Mouse (Mus musculus): Measurements from ENCODE around the gene Rnf2. TPM values are rescaled to one million over a fixed set of nuclear protein-coding genes. Genes with fewer than 3 reads are reported as not detected.
A peak's percentile ranks its signal among the peaks of the same experiment; 100 is the strongest.

The Rnf2 gene
- total and polyA plus RNA-seq, 3 experiments, result 53.4 to 134 (median 53.7) TPM

DNA sequence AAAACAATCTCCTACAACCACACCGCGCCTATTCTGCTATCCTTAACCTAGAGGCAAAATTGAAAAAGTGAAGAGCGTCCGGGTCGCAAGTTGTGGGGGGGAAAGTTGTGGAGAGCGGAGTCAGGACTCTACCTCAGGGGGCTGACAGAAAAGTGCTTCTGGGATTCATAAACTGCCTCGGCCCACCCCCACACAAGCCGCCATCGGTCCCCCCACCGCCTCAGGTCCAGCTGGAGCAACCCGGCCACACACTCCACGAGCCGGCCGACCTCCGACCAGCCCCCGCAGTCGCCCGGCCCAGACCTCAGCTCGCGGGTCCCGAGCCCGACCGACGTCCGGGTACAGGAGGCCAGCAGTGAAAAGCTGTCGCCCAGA, 72.9 kb downstream of the Rnf2 start:
- in situ Hi-C loops (cut with MboI; ENCODE audit: low pct_ligation_motif_present, low pct_unique_long_range_greater_than_20kb, low sequenced_read_pairs) (no loop called here), dilution Hi-C loops (cut with MboI; ENCODE audit: extremely low pct_ligation_motif_present, extremely low pct_unique_long_range_greater_than_20kb, low sequenced_read_pairs) (no loop called here)
- no peaks in the 10 kb centered on the region for H3K27me3 ChIP-seq (replicated peaks)
- peak overlapping the region; percentile 94; the same call in 1 of the 2 replicates for H3K4me2 ChIP-seq (ENCODE audit: insufficient read depth, low read depth, poor library complexity, severe bottlenecking)
- peaks cover 37% of the 10 kb centered on the region for H3K79me2 ChIP-seq (replicated peaks; ENCODE audit: control insufficient read depth, extremely low read depth, insufficient read depth, poor library complexity, severe bottlenecking)
- TF ChIP-seq ZNF384 (IDR thresholded peaks at IDR 0.05; ENCODE audit: low read depth, low read length) (no peak), UBTF (IDR thresholded peaks at IDR 0.05; ENCODE audit: low read depth, low read length) (peak; percentile 64), MAX (IDR thresholded peaks at IDR 0.05; ENCODE audit: low read length) (peak; percentile 57; the same call in 1 of the 2 replicates), NELFE (IDR thresholded peaks at IDR 0.05; ENCODE audit: low read depth, low read length) (no peak)
- H3K27ac ChIP-seq (ENCODE audit: insufficient read depth, low read depth), result peak overlapping the region; percentile 58; the same call in 1 of the 2 replicates
- peak overlapping the region; percentile 63 for H3K9ac ChIP-seq (ENCODE audit: insufficient read depth, low read depth)
- H3K4me1 ChIP-seq (ENCODE audit: control insufficient read depth in 1 of 2, insufficient read depth in 2 of 2), result peaks cover 0 to 27% of the 10 kb centered on the region in 2 experiments; a peak in 3 of 4 replicates
- peak overlapping the region; percentile 81 to 91 (median 88) for H3K4me3 ChIP-seq (replicated peaks in 1 of 3; ENCODE audit: low read depth in 2 of 3, low read length in 2 of 3, poor library complexity in 1 of 3)
- no peaks in the 10 kb centered on the region for H3K9me3 ChIP-seq (replicated peaks; ENCODE audit: low read length)
- peaks cover 0 to 5% of the 10 kb centered on the region in 2 experiments for H3K36me3 ChIP-seq (replicated peaks in 1 of 2; ENCODE audit: control insufficient read depth in 1 of 2, insufficient read depth in 1 of 2, low read length in 1 of 2)
- DNase-seq (ENCODE audit: extremely low read depth), result peak; percentile 35

DNA sequence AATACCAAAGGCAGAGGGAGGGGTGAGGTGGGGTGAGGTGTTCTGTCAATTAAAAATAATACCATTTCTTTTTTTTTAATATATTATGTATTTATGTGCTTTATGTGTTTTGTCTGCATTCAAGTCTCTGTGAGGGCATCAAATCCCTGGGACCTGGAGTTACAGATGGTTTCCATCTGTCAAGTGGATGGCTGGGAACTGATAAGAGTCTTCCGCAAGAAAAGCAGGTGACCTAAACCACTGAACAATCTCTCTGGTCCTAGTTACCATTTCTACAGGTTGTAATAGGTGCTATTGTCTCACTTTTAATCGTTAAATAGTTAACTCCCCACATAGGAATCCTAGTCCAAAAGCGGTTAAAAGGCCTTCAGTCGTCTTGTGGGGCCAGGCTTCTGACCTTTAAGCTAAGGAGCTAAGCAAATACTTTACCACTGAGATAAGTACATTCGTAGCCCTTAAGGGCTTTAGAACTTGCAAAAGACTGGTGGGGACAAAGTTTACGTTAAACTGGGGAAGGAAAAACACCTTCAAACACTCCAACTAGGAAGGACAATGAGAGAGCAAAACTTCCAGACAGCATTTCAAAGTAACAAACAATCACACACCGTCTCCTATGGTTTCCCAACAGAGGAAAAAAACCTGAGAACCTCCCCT, 73.7 kb downstream of the Rnf2 start:
- DNase-seq (ENCODE audit: extremely low read depth), result no peak
- Histone ChIP-seq H3K36me3 (replicated peaks in 1 of 2; ENCODE audit: control insufficient read depth in 1 of 2, insufficient read depth in 1 of 2, low read length in 1 of 2) (peaks cover 4 to 9% of the 10 kb centered on the region in 2 experiments), H3K4me1 (ENCODE audit: control insufficient read depth in 1 of 2, insufficient read depth in 2 of 2) (peaks cover 0 to 23% of the 10 kb centered on the region in 2 experiments; a peak in 3 of 4 replicates)

DNA sequence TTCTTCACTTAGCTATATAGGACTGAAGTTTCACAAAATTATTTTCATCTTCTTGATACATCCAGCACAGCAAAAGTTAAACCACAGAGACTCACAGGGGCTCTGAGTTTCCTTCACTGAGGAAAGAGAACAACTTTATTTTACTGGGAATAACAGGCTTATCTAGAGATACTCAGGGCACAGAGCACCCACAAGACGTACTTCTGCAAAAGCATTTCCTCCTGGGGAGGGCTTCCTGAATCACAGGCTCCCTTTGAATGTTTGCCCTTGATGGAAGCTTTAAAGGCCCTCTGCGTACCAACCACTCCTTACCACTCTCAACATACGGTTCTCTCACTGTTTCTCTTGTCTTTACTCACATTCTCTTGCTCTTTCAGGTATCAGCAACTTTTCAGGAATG, 78.6 kb downstream of the Rnf2 start:
- Histone ChIP-seq H3K9me3 (replicated peaks; ENCODE audit: low read length) (no peaks in the 10 kb centered on the region), H3K4me3 (replicated peaks in 1 of 3; ENCODE audit: low read depth in 2 of 3, low read length in 2 of 3, poor library complexity in 1 of 3) (no peak overlapping the region), H3K4me2 (ENCODE audit: insufficient read depth, low read depth, poor library complexity, severe bottlenecking) (no peak overlapping the region), H3K27ac (ENCODE audit: insufficient read depth, low read depth) (no peak overlapping the region), H3K9ac (ENCODE audit: insufficient read depth, low read depth) (no peak overlapping the region), H3K79me2 (replicated peaks; ENCODE audit: control insufficient read depth, extremely low read depth, insufficient read depth, poor library complexity, severe bottlenecking) (peaks cover 13% of the 10 kb centered on the region), H3K27me3 (replicated peaks) (no peaks in the 10 kb centered on the region), H3K4me1 (ENCODE audit: control insufficient read depth in 1 of 2, insufficient read depth in 2 of 2) (peaks cover 0 to 7% of the 10 kb centered on the region in 2 experiments; a peak in 2 of 4 replicates), H3K36me3 (replicated peaks in 1 of 2; ENCODE audit: control insufficient read depth in 1 of 2, insufficient read depth in 1 of 2, low read length in 1 of 2) (peaks cover 10 to 35% of the 10 kb centered on the region in 2 experiments)
- dilution Hi-C loops (cut with MboI; ENCODE audit: extremely low pct_ligation_motif_present, extremely low pct_unique_long_range_greater_than_20kb, low sequenced_read_pairs) (no loop called here), in situ Hi-C loops (cut with MboI; ENCODE audit: low pct_ligation_motif_present, low pct_unique_long_range_greater_than_20kb, low sequenced_read_pairs) (no loop called here)
- TF ChIP-seq SIN3A (IDR thresholded peaks at IDR 0.05; ENCODE audit: low read length) (no peak), ZNF384 (IDR thresholded peaks at IDR 0.05; ENCODE audit: low read depth, low read length) (no peak), MYC (IDR thresholded peaks at IDR 0.05; ENCODE audit: low read depth, low read length) (no peak), ZMIZ1 (IDR thresholded peaks at IDR 0.05; ENCODE audit: low read depth, low read length) (no peak), GABPA (IDR thresholded peaks at IDR 0.05; ENCODE audit: insufficient replicate concordance, low read depth, low read length) (no peak), USF1 (IDR thresholded peaks at IDR 0.05; ENCODE audit: low read depth, low read length) (no peak), ETS1 (conservative IDR thresholded peaks at IDR 0.05; ENCODE audit: low read depth, low read length) (no peak), MAFK (IDR thresholded peaks at IDR 0.05; ENCODE audit: insufficient replicate concordance, low read length) (no peak), POLR2A (IDR thresholded peaks at IDR 0.05; ENCODE audit: low read depth, low read length) (no peak), USF2 (conservative IDR thresholded peaks at IDR 0.05; ENCODE audit: low read depth, low read length) (no peak), PAX5 (IDR thresholded peaks at IDR 0.05; ENCODE audit: low read length) (no peak), KAT2A (IDR thresholded peaks at IDR 0.05; ENCODE audit: insufficient replicate concordance, low read length) (no peak)
- no peak for DNase-seq (ENCODE audit: extremely low read depth)

More for the DNA sequence above, 73.7 kb downstream of the Rnf2 start:
- Histone ChIP-seq H3K27me3 (replicated peaks) (no peaks in the 10 kb centered on the region), H3K9ac (ENCODE audit: insufficient read depth, low read depth) (peak overlapping the region; percentile 63), H3K79me2 (replicated peaks; ENCODE audit: control insufficient read depth, extremely low read depth, insufficient read depth, poor library complexity, severe bottlenecking) (peaks cover 36% of the 10 kb centered on the region), H3K4me3 (replicated peaks in 1 of 3; ENCODE audit: low read depth in 2 of 3, low read length in 2 of 3, poor library complexity in 1 of 3) (peak overlapping the region; percentile 81 to 91 (median 88)), H3K4me2 (ENCODE audit: insufficient read depth, low read depth, poor library complexity, severe bottlenecking) (peak overlapping the region; percentile 94), H3K27ac (ENCODE audit: insufficient read depth, low read depth) (no peak overlapping the region), H3K9me3 (replicated peaks; ENCODE audit: low read length) (no peaks in the 10 kb centered on the region)
- TF ChIP-seq POLR2A (IDR thresholded peaks at IDR 0.05; ENCODE audit: low read depth, low read length), result no peak
- no peak for TF ChIP-seq TCF12 (IDR thresholded peaks at IDR 0.05; ENCODE audit: low read depth, low read length)
- no peak for TF ChIP-seq ZNF384 (IDR thresholded peaks at IDR 0.05; ENCODE audit: low read depth, low read length)
- no peak for TF ChIP-seq CHD2 (IDR thresholded peaks at IDR 0.05; ENCODE audit: low read length)
- TF ChIP-seq NELFE (IDR thresholded peaks at IDR 0.05; ENCODE audit: low read depth, low read length), result no peak
- no peak for TF ChIP-seq USF2 (conservative IDR thresholded peaks at IDR 0.05; ENCODE audit: low read depth, low read length)
- TF ChIP-seq EP300 (IDR thresholded peaks at IDR 0.05; ENCODE audit: low read length), result no peak
- TF ChIP-seq JUND (conservative IDR thresholded peaks at IDR 0.05; ENCODE audit: low read depth, low read length), result no peak
- no peak for TF ChIP-seq USF1 (IDR thresholded peaks at IDR 0.05; ENCODE audit: low read depth, low read length)
- no peak for TF ChIP-seq NRF1 (IDR thresholded peaks at IDR 0.05; ENCODE audit: low read depth, low read length)
- no peak for TF ChIP-seq SMC3 (IDR thresholded peaks at IDR 0.05; ENCODE audit: low read depth, low read length)
- TF ChIP-seq ZKSCAN1 (IDR thresholded peaks at IDR 0.05; ENCODE audit: borderline replicate concordance, low read depth, low read length), result no peak
- TF ChIP-seq BHLHE40 (IDR thresholded peaks at IDR 0.05; ENCODE audit: low read depth, low read length), result no peak
- no peak for TF ChIP-seq KAT2A (IDR thresholded peaks at IDR 0.05; ENCODE audit: insufficient replicate concordance, low read length)
- TF ChIP-seq CHD1 (IDR thresholded peaks at IDR 0.05; ENCODE audit: low read depth, low read length), result no peak
- TF ChIP-seq IRF4 (IDR thresholded peaks at IDR 0.05; ENCODE audit: low read depth, low read length), result no peak
- TF ChIP-seq SIN3A (IDR thresholded peaks at IDR 0.05; ENCODE audit: low read length), result no peak
- dilution Hi-C loops (cut with MboI; ENCODE audit: extremely low pct_ligation_motif_present, extremely low pct_unique_long_range_greater_than_20kb, low sequenced_read_pairs), result no loop called here
- in situ Hi-C loops (cut with MboI; ENCODE audit: low pct_ligation_motif_present, low pct_unique_long_range_greater_than_20kb, low sequenced_read_pairs), result no loop called here

Data from CH12.LX (cell line).